Mouse (Mus musculus) telencephalon, adult 2 months (tissue): Measurements from ENCODE around the gene Pctp.

ENCODE experiments used
- DNase-seq: peaks from one replicate; pipeline ENCODE4 v3.0.0-alpha.2; 2011; ENCODE audit warnings: low read depth, low spot score

Gene Pctp

DNA sequence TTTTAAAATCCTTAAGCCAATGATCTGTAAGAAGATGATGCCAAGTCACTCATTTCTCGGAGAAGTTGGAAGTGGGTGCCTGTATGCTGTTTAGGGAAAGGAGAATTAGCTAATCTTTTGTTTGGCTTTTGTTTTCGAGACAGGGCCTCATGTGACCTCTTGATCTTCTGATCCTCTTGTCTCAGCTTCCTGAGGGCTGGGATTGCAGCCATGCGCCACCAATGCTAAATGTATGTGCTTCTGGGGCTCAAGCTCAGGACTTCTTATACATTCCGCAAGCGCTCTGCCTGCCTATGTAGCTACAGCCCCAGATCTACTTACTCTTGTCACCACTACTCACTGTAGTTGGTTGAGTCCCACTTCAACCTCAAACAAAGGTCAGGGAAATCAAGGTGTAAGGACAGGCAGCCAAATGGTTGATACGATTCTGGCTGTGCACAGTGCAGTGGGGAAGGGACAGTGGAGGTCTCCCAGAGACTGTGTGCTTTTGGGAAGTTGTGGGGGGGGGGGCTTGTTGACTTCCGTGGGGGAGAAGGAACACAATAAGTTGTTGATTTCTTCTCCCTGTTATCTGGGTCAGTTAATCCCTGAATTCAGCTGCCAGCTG is 24.8 kb downstream of the Pctp start:
- DNase-seq = no peak

DNA sequence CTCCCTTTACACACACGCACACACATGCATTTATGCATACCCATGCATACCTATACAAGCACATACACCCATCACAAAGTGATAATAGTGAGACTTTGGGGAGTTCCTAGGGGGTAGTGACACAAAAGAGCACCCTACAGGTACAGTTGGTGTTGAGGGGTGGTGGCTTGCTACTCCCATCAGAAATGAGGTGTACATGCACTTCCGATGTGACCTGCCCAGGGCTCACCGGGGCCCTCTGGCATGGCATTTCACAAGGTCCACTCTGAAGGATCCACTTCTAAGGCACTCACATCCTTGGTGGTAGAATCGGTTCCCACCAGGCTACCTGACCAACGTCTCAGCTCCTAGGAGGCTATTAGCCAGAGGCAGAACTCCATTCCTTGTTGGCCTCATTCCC is 26.3 kb downstream of the Pctp start:
- DNase-seq = no peak

DNA sequence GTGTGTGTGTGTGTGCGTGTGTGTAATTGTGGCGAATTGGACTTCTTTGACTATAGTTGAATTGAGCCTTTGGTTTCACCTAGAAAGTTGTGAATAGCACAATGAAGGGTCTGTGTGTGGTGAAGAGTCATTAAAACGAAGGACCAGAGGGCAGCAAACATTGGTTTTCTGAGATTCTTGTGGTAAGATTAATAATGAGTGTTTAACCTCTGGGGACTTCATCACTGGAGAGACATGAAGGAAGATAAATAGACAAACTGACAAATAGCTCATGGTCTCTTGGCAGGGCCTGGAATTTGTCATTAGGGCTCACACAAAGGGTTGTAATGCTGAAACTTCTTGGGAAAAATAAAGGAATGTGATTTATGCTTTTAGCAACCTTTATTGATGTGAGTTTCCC is 31.4 kb downstream of the Pctp start:
- no peak for DNase-seq

DNA sequence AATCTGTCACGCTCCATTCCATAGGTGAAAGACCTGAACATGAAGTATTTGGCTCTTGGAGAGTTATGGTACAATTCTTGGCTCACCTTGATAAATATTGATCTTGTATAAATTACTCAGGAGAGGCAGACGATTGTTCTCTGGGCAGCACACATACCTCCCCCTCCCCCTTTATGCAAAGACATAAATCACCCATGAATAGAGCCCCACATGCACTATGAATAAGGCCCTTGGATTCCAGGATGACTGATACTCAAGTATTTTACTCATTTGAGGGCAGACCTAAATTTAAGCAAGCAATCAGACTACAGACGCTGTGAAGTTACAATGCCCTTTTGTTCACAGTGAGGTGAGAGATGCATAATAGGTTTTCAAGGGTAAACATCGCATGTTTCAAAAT is 32.0 kb downstream of the Pctp start:
- no peak for DNase-seq

DNA sequence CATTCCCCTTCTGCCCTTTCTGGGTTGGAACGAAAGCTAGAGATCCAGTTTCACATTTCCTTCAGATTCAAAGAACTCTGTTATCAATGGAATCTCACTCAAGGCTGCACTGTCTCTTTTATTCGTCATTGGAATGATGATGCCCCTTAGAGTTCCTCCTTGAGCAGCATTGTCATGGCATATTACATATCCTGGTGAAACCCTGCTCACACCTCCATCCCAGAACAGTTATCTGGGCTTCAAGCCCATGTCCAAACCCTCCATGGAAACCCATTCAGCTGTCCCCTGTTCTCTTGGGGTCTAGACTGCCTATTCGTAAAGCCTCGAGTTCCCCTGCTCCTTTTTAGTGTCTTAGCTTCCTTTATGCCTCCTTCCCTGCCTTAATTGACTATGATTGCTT is 33.6 kb downstream of the Pctp start:
- no peak for DNase-seq

DNA sequence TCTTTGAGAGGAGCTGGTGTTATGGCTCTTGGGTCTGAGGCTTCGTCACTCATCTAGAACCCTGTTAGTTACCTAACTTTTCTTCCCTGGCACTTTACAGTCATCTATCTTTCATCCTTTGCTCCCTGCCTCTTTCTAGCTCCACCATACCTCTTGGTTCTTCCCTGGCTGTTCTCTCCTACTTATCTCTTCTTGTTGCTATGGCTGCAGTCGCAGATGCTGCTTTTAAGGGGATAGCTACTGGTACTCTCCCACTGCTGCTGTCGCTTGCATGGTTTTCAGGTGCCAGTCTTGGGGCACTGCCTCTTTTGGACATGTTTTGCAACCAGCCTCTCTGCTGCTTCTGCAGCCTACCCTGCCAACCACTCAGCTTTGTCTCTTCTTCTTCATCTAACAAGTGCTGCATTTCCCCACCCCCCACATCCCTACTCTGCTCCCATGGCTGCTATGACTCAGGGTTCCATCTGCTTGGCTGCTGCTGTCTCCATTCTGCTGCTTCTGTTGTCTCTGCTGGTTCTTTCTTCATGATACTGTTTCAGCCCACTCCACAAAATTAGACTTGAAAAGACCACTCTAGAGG is 51.9 kb downstream of the Pctp start:
- peak; percentile 61 for DNase-seq

DNA sequence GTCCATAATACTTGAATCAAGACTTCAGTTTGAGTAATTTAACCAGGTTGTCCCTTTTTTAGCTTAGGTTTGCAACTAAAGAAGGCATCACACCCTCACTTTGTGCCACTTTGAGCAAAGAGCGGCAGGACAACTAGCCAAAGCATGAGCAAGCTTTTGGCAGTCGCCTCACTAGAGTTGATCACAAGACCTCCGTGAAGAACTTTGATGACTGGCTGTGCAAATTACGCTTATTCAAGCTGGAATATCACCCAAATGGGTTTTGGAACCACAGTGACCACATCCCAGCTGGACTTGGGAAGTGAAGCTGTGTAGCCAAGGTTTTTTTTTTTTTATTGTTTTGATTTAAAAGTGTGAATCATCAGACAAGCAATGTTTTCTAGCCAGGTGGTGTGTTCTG is 54.9 kb downstream of the Pctp start:
- DNase-seq = no peak

DNA sequence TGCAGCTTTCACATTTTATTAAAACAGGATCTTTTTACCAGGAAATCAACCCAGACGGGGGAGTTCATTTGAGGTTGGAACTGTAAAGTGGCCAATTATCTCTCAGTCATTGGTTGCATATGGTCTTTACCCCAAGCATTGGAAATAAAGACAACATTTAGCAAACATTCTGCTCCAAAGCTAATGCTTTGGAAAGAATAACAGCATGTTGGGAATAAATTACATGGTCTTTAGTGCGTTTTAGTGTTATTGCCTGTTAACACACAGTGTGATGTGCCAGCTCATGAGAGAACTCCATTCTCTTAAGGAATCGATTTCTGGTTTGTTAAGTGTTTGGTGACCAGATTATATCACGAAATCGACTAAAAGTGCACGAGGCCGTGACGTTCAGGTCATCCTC is 57.5 kb downstream of the Pctp start:
- no peak for DNase-seq

DNA sequence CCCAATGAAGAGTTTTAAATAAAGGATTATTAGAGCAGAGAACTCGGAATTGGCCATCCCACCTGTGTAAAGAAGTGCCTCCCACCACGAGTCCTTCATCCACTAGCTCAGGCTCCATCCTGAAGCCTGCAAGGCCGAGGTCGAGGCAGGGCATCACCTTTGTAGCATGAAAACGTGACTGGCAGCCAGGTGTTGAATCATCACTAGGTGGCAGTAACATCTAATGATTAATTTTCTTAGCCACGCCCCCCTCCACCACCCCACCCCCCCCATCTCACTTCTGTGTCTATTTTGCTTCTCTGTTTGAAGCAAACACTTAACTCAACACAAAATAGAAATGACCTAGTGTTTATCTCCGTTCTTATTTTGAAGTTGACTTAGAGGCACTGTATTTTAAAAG is 65.5 kb downstream of the Pctp start:
- DNase-seq = no peak
